Mouse (Mus musculus): ENCODE measurements around the gene Brd7. TPM values are rescaled to one million over a fixed set of nuclear protein-coding genes. Genes with fewer than 3 reads are reported as not detected.

Gene Brd7
- polyA plus RNA-seq, 1 experiment from 2014 or later, result 23.7 TPM

- 80% methylated on average over 14 of the region's 14 CpGs for WGBS (ENCODE audit: insufficient replicate concordance)
- Histone ChIP-seq H3K4me3 (ENCODE audit: low read depth, low read length) (no peak overlapping the region), H3K4me2 (ENCODE audit: low read depth, low read length) (no peak overlapping the region), H3K27ac (ENCODE audit: low read length) (no peak overlapping the region), H3K9me3 (replicated peaks; ENCODE audit: control insufficient read depth, low read length) (no peaks in the 10 kb centered on the region), H3K27me3 (ENCODE audit: control insufficient read depth, insufficient read depth, low read depth, low read length) (no peaks in the 10 kb centered on the region), H3K9ac (ENCODE audit: low read depth, low read length) (no peak overlapping the region), H3K36me3 (ENCODE audit: control insufficient read depth, insufficient read depth) (no peaks in the 10 kb centered on the region), H3K4me1 (ENCODE audit: control insufficient read depth, low read depth, low read length) (peaks cover 35% of the 10 kb centered on the region)
- no peak for ATAC-seq (ENCODE audit: low read depth)
These were observed 75.5 kb downstream of the Brd7 start for GRCm38 (mm10) chr8:88286421-88286960.

DNA sequence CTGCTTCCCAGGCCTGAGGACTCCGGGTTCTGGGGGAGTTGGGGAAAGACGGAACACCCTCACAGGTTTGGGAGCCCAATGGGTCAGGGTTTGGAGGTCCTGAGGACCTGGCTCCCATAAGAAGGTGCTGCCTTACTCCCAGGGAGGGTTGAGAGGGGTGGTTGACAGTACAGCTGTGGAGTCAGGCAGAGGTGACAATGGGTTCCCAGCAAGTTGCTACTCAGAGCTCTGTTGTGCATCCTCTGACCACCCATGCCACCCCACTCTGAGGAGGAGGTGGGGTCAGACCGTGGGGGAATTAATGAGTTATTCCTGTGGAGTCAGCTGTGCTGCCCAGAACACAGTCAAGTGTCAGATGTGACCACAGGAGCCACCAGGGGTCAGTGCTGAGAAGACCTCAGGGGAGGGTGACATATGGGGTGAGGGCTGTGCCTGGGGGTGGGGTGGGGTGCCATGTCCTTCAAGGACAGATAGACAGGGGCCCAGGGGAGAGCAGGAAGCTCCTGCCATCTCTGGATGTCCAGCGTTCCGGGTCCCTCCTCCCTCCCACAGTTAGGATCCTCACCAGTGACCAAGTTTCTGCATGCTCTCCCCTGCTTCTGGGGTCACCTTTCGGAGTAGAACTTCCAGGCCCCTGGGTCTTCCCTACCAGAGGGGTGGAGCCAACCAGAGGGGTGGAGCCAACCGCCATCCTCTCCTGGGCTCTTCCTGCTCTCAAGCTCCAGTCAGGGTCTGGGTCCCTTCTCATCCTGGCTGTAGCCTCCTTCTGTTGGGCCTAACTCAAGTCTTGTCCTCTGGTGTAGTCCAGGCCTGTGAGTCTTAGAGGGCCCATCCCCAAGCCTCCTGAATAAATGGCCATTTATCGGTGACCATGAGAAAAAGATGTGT is 76.3 kb downstream of the Brd7 start:
- Histone ChIP-seq H3K4me2 (ENCODE audit: low read depth, low read length) (no peak overlapping the region), H3K9me3 (replicated peaks; ENCODE audit: control insufficient read depth, low read length) (no peaks in the 10 kb centered on the region), H3K36me3 (ENCODE audit: control insufficient read depth, insufficient read depth) (no peaks in the 10 kb centered on the region), H3K27ac (ENCODE audit: low read length) (no peak overlapping the region), H3K9ac (ENCODE audit: low read depth, low read length) (no peak overlapping the region), H3K4me1 (ENCODE audit: control insufficient read depth, low read depth, low read length) (peaks cover 41% of the 10 kb centered on the region), H3K4me3 (ENCODE audit: low read depth, low read length) (no peak overlapping the region), H3K27me3 (ENCODE audit: control insufficient read depth, insufficient read depth, low read depth, low read length) (no peaks in the 10 kb centered on the region)
- no peak for ATAC-seq (ENCODE audit: low read depth)
- WGBS (ENCODE audit: insufficient replicate concordance), result 56% methylated on average over 8 of the region's 8 CpGs

DNA sequence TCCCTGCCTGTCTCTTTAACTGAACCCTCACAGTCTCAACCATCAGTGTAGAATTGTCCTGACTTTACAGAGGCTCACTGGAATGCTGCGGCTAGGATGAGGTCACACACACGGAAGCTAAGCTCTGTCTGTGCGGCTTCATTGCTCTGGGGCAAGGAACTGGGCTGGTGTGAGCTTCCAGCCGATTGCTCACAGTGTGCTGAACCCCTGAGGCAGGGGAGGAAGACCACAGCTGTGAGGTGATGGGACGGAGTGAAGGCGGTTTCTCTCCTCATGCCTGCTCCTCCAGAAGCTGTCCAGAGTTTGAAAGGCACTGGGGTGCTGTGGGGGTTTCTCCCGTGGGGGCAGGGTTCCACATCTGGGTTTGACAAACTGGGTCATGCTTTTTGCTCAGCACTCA is 77.3 kb downstream of the Brd7 start:
- H3K36me3 ChIP-seq (ENCODE audit: control insufficient read depth, insufficient read depth), result no peaks in the 10 kb centered on the region
- no peak overlapping the region for H3K4me3 ChIP-seq (ENCODE audit: low read depth, low read length)
- H3K4me2 ChIP-seq (ENCODE audit: low read depth, low read length), result no peak overlapping the region
- no peak overlapping the region for H3K27ac ChIP-seq (ENCODE audit: low read length)
- 64% methylated on average over 7 of the region's 7 CpGs for WGBS (ENCODE audit: insufficient replicate concordance)
- H3K4me1 ChIP-seq (ENCODE audit: control insufficient read depth, low read depth, low read length), result peaks cover 44% of the 10 kb centered on the region
- H3K27me3 ChIP-seq (ENCODE audit: control insufficient read depth, insufficient read depth, low read depth, low read length), result no peaks in the 10 kb centered on the region
- H3K9me3 ChIP-seq (replicated peaks; ENCODE audit: control insufficient read depth, low read length), result no peaks in the 10 kb centered on the region
- no peak for ATAC-seq (ENCODE audit: low read depth)
- no peak overlapping the region for H3K9ac ChIP-seq (ENCODE audit: low read depth, low read length)

- H3K4me1 ChIP-seq (ENCODE audit: control insufficient read depth, low read depth, low read length), result peaks cover 46% of the 10 kb centered on the region
- H3K27me3 ChIP-seq (ENCODE audit: control insufficient read depth, insufficient read depth, low read depth, low read length), result no peaks in the 10 kb centered on the region
- H3K36me3 ChIP-seq (ENCODE audit: control insufficient read depth, insufficient read depth), result no peaks in the 10 kb centered on the region
- H3K4me3 ChIP-seq (ENCODE audit: low read depth, low read length), result no peak overlapping the region
- no peak overlapping the region for H3K27ac ChIP-seq (ENCODE audit: low read length)
- 69% methylated on average over 13 of the region's 13 CpGs for WGBS (ENCODE audit: insufficient replicate concordance)
- H3K9me3 ChIP-seq (replicated peaks; ENCODE audit: control insufficient read depth, low read length), result no peaks in the 10 kb centered on the region
- H3K4me2 ChIP-seq (ENCODE audit: low read depth, low read length), result no peak overlapping the region
- ATAC-seq (ENCODE audit: low read depth), result no peak
- H3K9ac ChIP-seq (ENCODE audit: low read depth, low read length), result no peak overlapping the region
These were observed 78.5 kb downstream of the Brd7 start for GRCm38 (mm10) chr8:88283243-88284115.

- ATAC-seq (ENCODE audit: low read depth), result no peak
- Histone ChIP-seq H3K27ac (ENCODE audit: low read length) (no peak overlapping the region), H3K4me2 (ENCODE audit: low read depth, low read length) (no peak overlapping the region), H3K9ac (ENCODE audit: low read depth, low read length) (no peak overlapping the region), H3K4me3 (ENCODE audit: low read depth, low read length) (no peak overlapping the region), H3K9me3 (replicated peaks; ENCODE audit: control insufficient read depth, low read length) (no peaks in the 10 kb centered on the region), H3K4me1 (ENCODE audit: control insufficient read depth, low read depth, low read length) (peaks cover 39% of the 10 kb centered on the region), H3K27me3 (ENCODE audit: control insufficient read depth, insufficient read depth, low read depth, low read length) (no peaks in the 10 kb centered on the region), H3K36me3 (ENCODE audit: control insufficient read depth, insufficient read depth) (no peaks in the 10 kb centered on the region)
- WGBS (ENCODE audit: insufficient replicate concordance), result 39% methylated on average over 8 of the region's 8 CpGs
These were observed 79.3 kb downstream of the Brd7 start for GRCm38 (mm10) chr8:88282684-88283083.

Other genes with a start within 250 kb of the Brd7 start
- gene Cnep1r1, start 243.4 kb downstream of the Brd7 start, polyA plus RNA-seq (2015; fragmentation: Nextera tagmentation; extraction: Ambion mirVana), result 22.4 and 25.4 TPM in 2 replicates
- gene Heatr3, start 224.3 kb downstream of the Brd7 start, polyA plus RNA-seq (2015; fragmentation: Nextera tagmentation; extraction: Ambion mirVana), result 15.8 and 16.9 TPM in 2 replicates
- 2.5 and 2.7 TPM in 2 replicates for gene Tent4b, start 163.0 kb downstream of the Brd7 start, polyA plus RNA-seq (2015; fragmentation: Nextera tagmentation; extraction: Ambion mirVana)
- 18.5 and 19.8 TPM in 2 replicates for gene Adcy7, start 89.8 kb downstream of the Brd7 start, polyA plus RNA-seq (2015; fragmentation: Nextera tagmentation; extraction: Ambion mirVana)
- gene Nkd1, start 159.2 kb upstream of the Brd7 start, polyA plus RNA-seq (2015; fragmentation: Nextera tagmentation; extraction: Ambion mirVana), result 1.5 and 1.9 TPM in 2 replicates

Data from liver, embryonic 16.5 days (tissue).